Mouse (Mus musculus) spleen, postnatal 36 days (tissue): ENCODE measurements at regions not wholly inside any gene's neighbourhood (a gene's known extent, or its start where the extent isn't known, plus 50 kb on each side); places are given as distances from the start of the nearest gene placed in this dataset.
"Not testable (repeated sequence)": the region's sequence is repeated elsewhere in the genome, so short reads cannot be mapped to it uniquely, and the experiment has no call there.

Source experiments
- DNase-seq, 2 experiments: peaks; one replicate each; pipeline ENCODE4 v3.0.0; 2022; ENCODE audit warnings: low spot score in 2 of 2, mixed read lengths in 1 of 2

DNA sequence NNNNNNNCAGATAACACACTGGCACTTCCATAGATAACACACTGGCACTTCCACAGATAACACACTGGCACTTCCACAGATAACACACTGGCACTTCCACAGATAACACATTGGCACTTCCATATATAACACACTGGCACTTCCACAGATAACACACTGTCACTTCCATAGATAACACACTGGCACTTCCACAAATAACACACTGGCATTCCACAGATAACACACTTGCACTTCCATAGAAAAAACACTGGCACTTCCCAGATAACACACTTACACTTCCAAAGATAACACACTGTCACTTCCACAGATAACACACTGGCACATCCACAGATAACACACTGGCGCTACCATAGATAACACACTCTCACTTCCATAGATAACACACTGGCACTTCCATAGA is 105.7 kb upstream of the Afdn start:
- DNase-seq = not testable (repeated sequence)

DNA sequence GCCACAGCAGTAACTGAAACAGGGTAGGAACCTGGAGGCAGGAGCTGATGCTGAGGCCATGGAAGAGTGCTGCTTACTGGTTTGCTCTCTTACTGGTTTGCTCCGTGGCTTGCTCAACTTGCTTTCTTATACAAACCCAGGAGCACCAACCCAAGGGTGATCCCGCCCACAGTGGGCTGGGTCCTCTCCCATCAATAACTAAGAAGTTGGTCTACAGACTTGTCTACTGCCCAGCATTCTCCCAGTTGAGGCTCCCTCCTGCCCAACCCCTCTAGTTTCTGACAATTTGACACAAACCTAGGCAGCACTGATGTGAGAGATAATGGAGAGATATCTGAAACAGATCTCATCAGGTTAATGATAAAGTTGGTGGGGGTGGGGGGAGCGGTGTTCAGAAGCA is 104.3 kb upstream of the Afdn start:
- no peak for DNase-seq

DNA sequence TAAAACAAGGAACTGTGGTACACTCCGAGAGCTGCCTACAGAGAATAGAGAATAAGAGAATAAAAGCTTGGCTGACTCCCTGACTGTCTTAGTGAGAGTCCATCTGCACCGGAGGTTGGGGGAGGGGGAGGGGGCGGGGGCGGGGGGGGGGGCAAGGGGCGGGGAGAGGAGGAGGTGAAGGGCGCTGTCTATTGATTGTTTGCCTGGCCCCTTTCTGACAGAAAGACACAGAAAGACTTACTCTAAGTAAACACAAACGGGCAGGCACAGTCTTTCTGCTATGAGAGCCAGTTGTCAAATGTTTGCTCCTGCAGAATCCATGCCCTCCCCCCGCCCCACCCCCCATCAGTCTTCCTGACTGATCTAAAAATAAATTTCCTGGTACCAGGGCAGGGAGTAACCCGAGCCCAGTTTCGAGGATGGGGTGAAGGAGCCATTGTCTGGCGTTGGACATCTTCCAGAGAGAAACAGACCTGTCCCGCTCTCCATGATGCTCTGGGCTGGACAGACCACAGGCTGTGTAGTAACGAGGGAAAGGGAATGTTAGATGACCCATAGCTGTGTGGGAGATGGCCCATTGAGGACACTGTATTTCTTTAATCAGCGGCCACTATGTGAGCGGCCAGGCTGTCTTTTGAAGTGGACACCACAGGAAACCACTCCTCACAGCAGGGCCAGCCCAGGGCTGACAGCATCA is 103.7 kb upstream of the Afdn start:
- no peak for DNase-seq

DNA sequence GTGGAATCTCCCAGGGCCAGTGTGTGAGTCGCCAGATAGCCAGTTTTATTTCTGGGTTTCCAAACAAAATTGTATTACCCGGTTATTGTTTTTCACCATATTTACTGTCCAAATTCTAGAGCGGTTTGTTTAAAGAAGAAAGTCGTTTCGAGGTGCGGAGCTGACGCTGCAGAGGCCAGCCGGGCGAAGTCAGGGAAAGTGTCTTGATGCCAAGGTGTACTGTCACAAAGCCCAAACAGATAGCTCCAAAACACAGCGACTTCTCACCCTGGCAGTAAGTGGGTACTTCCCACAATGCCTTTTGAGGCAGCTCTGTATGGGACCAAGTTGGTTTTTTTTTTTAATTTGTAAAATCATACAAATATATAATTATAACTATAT is 103.2 kb upstream of the Afdn start:
- no peak for DNase-seq

DNA sequence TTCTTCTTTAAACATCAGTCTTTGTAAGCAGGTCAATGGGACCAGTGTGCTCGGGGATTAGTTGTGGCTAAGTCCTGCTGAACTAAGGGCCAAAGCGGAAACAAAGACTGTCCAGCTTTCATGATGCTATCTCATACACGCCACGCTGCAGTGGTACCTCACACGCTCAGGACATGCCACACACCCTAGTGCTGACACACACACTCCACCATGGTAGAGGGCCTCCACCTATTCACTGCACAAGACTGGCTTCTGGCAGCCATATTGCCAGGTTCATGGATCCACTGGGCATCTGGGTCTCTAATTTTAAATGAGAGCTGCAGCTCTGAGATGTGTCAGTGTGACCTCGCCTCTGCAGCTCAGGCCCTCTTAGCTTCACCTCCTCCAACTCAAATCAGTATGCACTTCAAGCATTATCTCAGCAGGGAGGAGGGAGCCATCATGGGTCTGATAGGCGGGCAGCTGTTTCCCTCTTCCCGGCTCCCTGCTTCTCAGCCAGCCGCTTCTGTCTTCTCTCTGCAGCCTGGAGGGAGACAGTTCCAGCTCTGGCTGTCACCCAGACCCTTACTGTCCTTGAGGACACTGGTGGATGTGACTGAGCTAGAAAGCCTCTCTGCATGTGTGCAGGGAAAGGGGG is 102.6 kb upstream of the Afdn start:
- no peak for DNase-seq

DNA sequence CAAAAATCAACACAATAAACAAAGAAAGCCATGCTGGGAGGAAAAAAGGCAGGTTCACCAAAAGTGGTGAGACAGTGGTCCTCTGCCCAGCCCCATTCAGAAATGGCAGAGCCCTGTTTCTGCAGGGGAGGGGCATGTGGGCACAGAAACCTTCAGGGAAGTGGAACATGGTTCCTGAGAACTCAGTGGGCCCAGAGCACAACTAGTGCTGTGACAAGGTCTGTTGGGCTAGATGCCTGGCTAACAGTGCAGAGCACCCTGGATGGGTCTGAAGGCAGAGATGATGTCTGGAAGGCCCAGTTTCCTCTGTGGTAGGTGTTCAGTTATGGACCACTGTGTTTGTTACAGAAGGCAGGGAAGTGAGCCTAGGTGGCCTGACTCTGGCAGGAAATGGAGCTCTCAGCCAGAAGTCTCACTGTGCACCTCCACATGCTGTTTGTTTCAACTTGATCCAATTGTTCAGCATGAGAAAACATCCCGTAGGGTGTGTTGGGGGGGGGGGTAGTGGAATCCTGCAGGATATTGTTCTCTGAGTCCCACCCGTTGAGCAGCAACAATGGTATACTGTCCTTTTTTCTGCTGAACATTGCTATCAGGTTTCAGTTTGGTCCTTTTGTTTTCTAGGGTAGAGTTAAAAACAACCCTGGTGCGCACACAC is 101.9 kb upstream of the Afdn start:
- DNase-seq = no peak

DNA sequence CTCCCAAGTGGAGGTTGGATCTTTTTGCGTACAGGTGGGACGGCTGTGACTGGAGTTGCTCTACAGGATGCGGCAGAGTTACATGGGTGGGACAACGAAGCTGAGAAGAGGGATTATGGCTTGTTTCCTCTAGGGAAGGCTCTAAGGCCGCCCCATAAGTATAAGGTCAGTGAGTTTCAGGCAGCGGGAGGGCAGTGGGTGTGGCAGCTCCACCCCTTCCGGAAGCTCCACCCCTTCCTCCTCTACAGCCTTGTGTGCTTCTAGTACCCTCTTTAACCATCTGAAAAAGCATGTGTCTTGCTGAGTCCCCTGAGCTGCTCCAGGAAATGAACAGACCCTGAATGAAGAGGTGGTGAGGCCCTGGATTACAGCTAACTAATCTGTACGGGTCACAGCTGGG is 101.2 kb upstream of the Afdn start:
- DNase-seq = peak; percentile 74 to 76

DNA sequence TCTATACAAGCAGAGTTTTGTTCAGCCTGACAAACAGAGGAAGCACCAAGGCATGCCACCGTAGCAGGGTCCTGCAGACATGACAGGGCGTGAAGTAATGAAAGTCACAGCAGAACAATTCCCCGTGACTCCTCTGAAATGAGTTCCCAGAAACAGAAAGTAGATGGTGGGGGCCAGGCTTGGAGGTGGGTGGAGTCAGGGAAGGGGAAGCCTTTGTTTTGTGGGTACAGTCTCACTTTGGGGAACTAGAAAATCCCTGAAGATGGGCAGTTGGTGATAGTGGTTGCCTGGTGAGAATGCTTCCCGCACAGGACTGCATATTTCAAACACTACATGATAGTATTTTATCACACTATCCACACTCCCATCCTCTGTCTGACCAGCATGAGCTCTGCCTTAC is 100.4 kb upstream of the Afdn start:
- DNase-seq = peak; percentile 41 to 53

DNA sequence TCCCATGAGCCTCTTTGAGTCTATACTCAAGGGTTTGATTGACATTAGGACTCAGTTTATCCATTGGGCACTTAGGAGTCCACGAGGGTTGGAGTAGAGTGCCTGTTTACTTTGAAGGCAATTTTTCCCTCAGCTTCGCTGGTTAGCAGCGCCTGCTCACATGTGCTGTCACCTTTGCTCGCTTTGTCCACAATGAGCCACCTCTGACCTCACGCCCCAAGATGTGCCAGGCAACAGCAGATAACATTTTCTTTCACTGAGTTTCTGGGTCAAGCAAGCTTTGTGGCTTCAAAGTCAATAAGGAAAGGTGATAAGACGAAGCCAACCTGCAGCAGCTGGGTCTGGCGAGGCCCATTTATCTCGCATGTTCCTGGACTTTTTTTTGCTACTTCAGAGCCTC is 99.3 kb upstream of the Afdn start:
- no peak for DNase-seq

DNA sequence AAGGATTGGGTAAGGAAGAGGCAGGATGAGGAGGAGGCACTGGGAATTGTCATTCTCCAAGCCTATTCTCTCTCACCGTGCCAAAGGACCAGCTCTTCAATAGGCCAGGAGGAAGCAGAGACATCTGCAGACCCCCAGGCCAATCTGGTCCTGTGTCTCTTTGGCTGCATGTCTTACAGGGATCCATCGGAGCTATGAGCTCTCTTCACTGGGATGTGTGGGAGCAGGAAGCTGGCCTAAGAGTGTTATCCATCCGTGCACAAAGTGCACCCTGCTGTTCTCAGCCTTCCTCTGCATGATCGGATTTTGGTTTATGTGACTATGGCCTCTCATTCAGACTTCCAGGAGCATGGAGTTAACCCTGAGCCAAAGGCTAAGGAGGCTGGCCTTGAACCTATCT is 98.2 kb upstream of the Afdn start:
- DNase-seq = no peak
